Mouse (Mus musculus) midbrain, embryonic 16.5 days (tissue): ENCODE results near the gene Pglyrp1. TPM values are rescaled to one million over a fixed set of nuclear protein-coding genes. Genes with fewer than 3 reads are reported as not detected.
"Not testable (repeated sequence)": the region's sequence is repeated elsewhere in the genome, so short reads cannot be mapped to it uniquely, and the experiment has no call there.

Source experiments
- ATAC-seq: fragments of 200-750 bp; cut with Nextera tagmentation; 2 replicates; pipeline ENCODE4 v1.8.0; 2017; ENCODE audit warnings: moderate TSS enrichment
- H3K27ac ChIP-seq: fragments of 300-500 bp; sonication (generic); 2 replicates; pipeline ENCODE4 v1.5.1; 2014; ENCODE audit warnings: mild to moderate bottlenecking, low read length, mixed read lengths
- H3K27me3 ChIP-seq: fragments of 300-500 bp; sonication (generic); 2 replicates; pipeline ENCODE4 v1.6.1; 2014; ENCODE audit warnings: low read depth, low read length, mixed read lengths; ENCODE audit not compliant: control insufficient read depth, insufficient read depth
- H3K36me3 ChIP-seq: fragments of 300-500 bp; sonication (generic); 2 replicates; pipeline ENCODE4 v1.6.1; 2014; ENCODE audit warnings: mild to moderate bottlenecking, low read length, moderate library complexity, mixed read lengths; ENCODE audit not compliant: control insufficient read depth, insufficient read depth
- H3K4me1 ChIP-seq: fragments of 300-500 bp; sonication (generic); 2 replicates; pipeline ENCODE4 v1.6.1; 2014; ENCODE audit warnings: mild to moderate bottlenecking, low read length, mixed read lengths; ENCODE audit not compliant: control insufficient read depth, insufficient read depth
- H3K4me2 ChIP-seq: fragments of 300-500 bp; sonication (generic); 2 replicates; pipeline ENCODE4 v1.6.1; 2014; ENCODE audit warnings: mild to moderate bottlenecking, low read length, mixed read lengths
- H3K4me3 ChIP-seq: fragments of 300-500 bp; sonication (generic); 2 replicates; pipeline ENCODE4 v1.5.1; 2014; ENCODE audit warnings: low read depth, mild to moderate bottlenecking, low read length, moderate library complexity, mixed read lengths
- H3K9ac ChIP-seq: fragments of 300-500 bp; sonication (generic); 2 replicates; pipeline ENCODE4 v1.6.1; 2014; ENCODE audit warnings: low read depth, low read length, mixed read lengths
- H3K9me3 ChIP-seq: fragments of 300-500 bp; sonication (generic); replicated peaks from 2 replicates; pipeline ENCODE4 v1.6.1; 2014; ENCODE audit warnings: mild to moderate bottlenecking, low read length, mixed read lengths; ENCODE audit not compliant: control insufficient read depth, poor library complexity, severe bottlenecking
- WGBS: fragments of 180-500 bp; shearing (Covaris S2); extraction: QIAGEN DNeasy Blood & Tissue Kit; methylation state at CpG from one replicate; pipeline ENCODE4 v1.1.7; 2014; 5-methylcytosine and 5-hydroxymethylcytosine counted together
- polyA plus RNA-seq: library from polyadenylated mRNA; unstranded; fragments of >200 nt; fragmentation: Nextera tagmentation; extraction: Ambion mirVana; gene quantifications from 2 replicates; pipeline ENCODE4 v1.2.1, GENCODE M21; 2015

Gene Pglyrp1
- 25.4 and 29.9 TPM in 2 replicates for polyA plus RNA-seq

GRCm38 (mm10) chr7:18871031-18871430 is at the start of gene Pglyrp1:
Gene Pglyrp1 (plus strand): TSS chr7:18871331.
- WGBS = no CpG with 5 or more reads among the region's 8 CpGs
- H3K27me3 ChIP-seq, H3K36me3 ChIP-seq, H3K9ac ChIP-seq, H3K4me1 ChIP-seq, ATAC-seq, H3K4me3 ChIP-seq, H3K4me2 ChIP-seq, H3K9me3 ChIP-seq, H3K27ac ChIP-seq: not testable (repeated sequence)

- H3K27ac ChIP-seq = no peak within 1 kb of the TSS
- H3K4me2 ChIP-seq = no peak within 1 kb of the TSS
- no peak within 1 kb of the TSS for H3K4me3 ChIP-seq
- H3K36me3 ChIP-seq = no peaks in the 10 kb centered on the region
- no peaks in the 10 kb centered on the region for H3K9me3 ChIP-seq
- H3K4me1 ChIP-seq = no peaks in the 10 kb centered on the region
- H3K27me3 ChIP-seq = no peaks in the 10 kb centered on the region
- H3K9ac ChIP-seq = no peak within 1 kb of the TSS
- 79% methylated on average over 3 of the region's 3 CpGs for WGBS
- no peak for ATAC-seq
Measured at GRCm38 (mm10) chr7:18821507-18821906, 49.6 kb upstream of the Pglyrp1 start, which contains the start of gene Psg17. Gene Psg17 (minus strand): TSS chr7:18821607.

- 61% methylated on average over 25 of the region's 26 CpGs for WGBS
Measured at GRCm38 (mm10) chr7:18827792-18828546, 43.2 kb upstream of the Pglyrp1 start.

GRCm38 (mm10) chr7:18828592-18828991 is 42.5 kb upstream of the Pglyrp1 start:
- no peaks in the 10 kb centered on the region for H3K36me3 ChIP-seq
- H3K4me3 ChIP-seq = no peak overlapping the region
- ATAC-seq = no peak
- H3K4me2 ChIP-seq = no peak overlapping the region
- H3K27me3 ChIP-seq = no peaks in the 10 kb centered on the region
- no peak overlapping the region for H3K27ac ChIP-seq
- no peaks in the 10 kb centered on the region for H3K9me3 ChIP-seq
- WGBS = 63% methylated on average over 9 of the region's 9 CpGs
- H3K9ac ChIP-seq = no peak overlapping the region
- no peaks in the 10 kb centered on the region for H3K4me1 ChIP-seq

More at GRCm38 (mm10) chr7:18827792-18828546, 43.2 kb upstream of the Pglyrp1 start:
- peak; percentile 14; the same call in 1 of the 2 replicates for ATAC-seq
- no peaks in the 10 kb centered on the region for H3K9me3 ChIP-seq
- H3K4me2 ChIP-seq = no peak overlapping the region
- H3K9ac ChIP-seq = no peak overlapping the region
- H3K27me3 ChIP-seq = no peaks in the 10 kb centered on the region
- no peak overlapping the region for H3K27ac ChIP-seq
- no peaks in the 10 kb centered on the region for H3K4me1 ChIP-seq
- no peaks in the 10 kb centered on the region for H3K36me3 ChIP-seq
- H3K4me3 ChIP-seq = no peak overlapping the region

- ATAC-seq = no peak
- Histone ChIP-seq H3K4me1 (no peaks in the 10 kb centered on the region), H3K9me3 (no peaks in the 10 kb centered on the region), H3K9ac (no peak overlapping the region), H3K27me3 (no peaks in the 10 kb centered on the region), H3K27ac (no peak overlapping the region), H3K4me3 (no peak overlapping the region), H3K36me3 (no peaks in the 10 kb centered on the region), H3K4me2 (no peak overlapping the region)
- 67% methylated on average over 7 of the region's 7 CpGs for WGBS
Measured at GRCm38 (mm10) chr7:18829545-18829944, 41.6 kb upstream of the Pglyrp1 start.

- H3K4me3 ChIP-seq = no peak overlapping the region
- no peak overlapping the region for H3K4me2 ChIP-seq
- WGBS = 57% methylated on average over 13 of the region's 13 CpGs
- no peaks in the 10 kb centered on the region for H3K36me3 ChIP-seq
- H3K9me3 ChIP-seq = no peaks in the 10 kb centered on the region
- H3K9ac ChIP-seq = no peak overlapping the region
- no peaks in the 10 kb centered on the region for H3K4me1 ChIP-seq
- H3K27ac ChIP-seq = no peak overlapping the region
- H3K27me3 ChIP-seq = no peaks in the 10 kb centered on the region
- ATAC-seq = no peak
Measured at GRCm38 (mm10) chr7:18832298-18832697, 38.8 kb upstream of the Pglyrp1 start.

GRCm38 (mm10) chr7:18839865-18840264 is 31.3 kb upstream of the Pglyrp1 start, which contains the start of gene Mill2:
Gene Mill2 (plus strand): TSS chr7:18839966.
- Histone ChIP-seq H3K27ac (peak within 1 kb of the TSS; percentile 71), H3K9ac (peak within 1 kb of the TSS; percentile 66), H3K4me3 (peak within 1 kb of the TSS; percentile 40), H3K36me3 (no peaks in the 10 kb centered on the region), H3K9me3 (no peaks in the 10 kb centered on the region), H3K27me3 (no peaks in the 10 kb centered on the region), H3K4me2 (peak within 1 kb of the TSS; percentile 74), H3K4me1 (no peaks in the 10 kb centered on the region)
- 15% methylated on average over 3 of the region's 3 CpGs for WGBS
- ATAC-seq = peak; percentile 77

- peak overlapping the region; percentile 71 for H3K27ac ChIP-seq
- no peaks in the 10 kb centered on the region for H3K36me3 ChIP-seq
- H3K4me2 ChIP-seq = peak overlapping the region; percentile 74
- peak overlapping the region; percentile 66 for H3K9ac ChIP-seq
- H3K4me3 ChIP-seq = peak overlapping the region; percentile 40
- WGBS = 4% methylated on average over 14 of the region's 17 CpGs
- no peaks in the 10 kb centered on the region for H3K4me1 ChIP-seq
- no peaks in the 10 kb centered on the region for H3K9me3 ChIP-seq
- ATAC-seq = peak; percentile 77
- H3K27me3 ChIP-seq = no peaks in the 10 kb centered on the region
Measured at GRCm38 (mm10) chr7:18840386-18841173, 30.6 kb upstream of the Pglyrp1 start.

- ATAC-seq = peak; percentile 51
- Histone ChIP-seq H3K4me1 (no peaks in the 10 kb centered on the region), H3K27ac (no peak overlapping the region), H3K9me3 (no peaks in the 10 kb centered on the region), H3K9ac (no peak overlapping the region), H3K36me3 (no peaks in the 10 kb centered on the region), H3K27me3 (no peaks in the 10 kb centered on the region), H3K4me2 (peak overlapping the region; percentile 48), H3K4me3 (no peak overlapping the region)
- 55% methylated on average over 1 of the region's 1 CpGs for WGBS
Measured at GRCm38 (mm10) chr7:18841174-18841567, 30.0 kb upstream of the Pglyrp1 start.
